Mouse (Mus musculus): ENCODE data around the gene Gstk1. TPM values are rescaled to one million over a fixed set of nuclear protein-coding genes. Genes with fewer than 3 reads are reported as not detected.

Gstk1 gene
- polyA plus RNA-seq, 1 experiment from 2014 or later = 8.1 TPM

- H3K9ac ChIP-seq (ENCODE audit: low read depth, low read length) = no peak overlapping the region
- H3K9me3 ChIP-seq (replicated peaks; ENCODE audit: control insufficient read depth, low read length) = no peaks in the 10 kb centered on the region
- WGBS (ENCODE audit: insufficient replicate concordance) = 50% methylated on average over 3 of the region's 3 CpGs
- no peak overlapping the region for H3K4me3 ChIP-seq (ENCODE audit: low read depth, low read length)
- H3K4me1 ChIP-seq (ENCODE audit: control insufficient read depth, low read depth, low read length) = no peaks in the 10 kb centered on the region
- no peaks in the 10 kb centered on the region for H3K36me3 ChIP-seq (ENCODE audit: control insufficient read depth, insufficient read depth)
- no peak overlapping the region for H3K4me2 ChIP-seq (ENCODE audit: low read depth, low read length)
- ATAC-seq (ENCODE audit: low read depth) = no peak
- no peak overlapping the region for H3K27ac ChIP-seq (ENCODE audit: low read length)
- H3K27me3 ChIP-seq (ENCODE audit: control insufficient read depth, insufficient read depth, low read depth, low read length) = no peaks in the 10 kb centered on the region
Measured at GRCm38 (mm10) chr6:42295549-42296094, 49.9 kb downstream of the Gstk1 start.

GRCm38 (mm10) chr6:42299362-42299761 lies 53.6 kb downstream of the Gstk1 start:
- H3K4me2 ChIP-seq (ENCODE audit: low read depth, low read length) = no peak overlapping the region
- 37% methylated on average over 5 of the region's 5 CpGs for WGBS (ENCODE audit: insufficient replicate concordance)
- H3K4me3 ChIP-seq (ENCODE audit: low read depth, low read length) = no peak overlapping the region
- no peaks in the 10 kb centered on the region for H3K4me1 ChIP-seq (ENCODE audit: control insufficient read depth, low read depth, low read length)
- H3K27ac ChIP-seq (ENCODE audit: low read length) = no peak overlapping the region
- no peaks in the 10 kb centered on the region for H3K27me3 ChIP-seq (ENCODE audit: control insufficient read depth, insufficient read depth, low read depth, low read length)
- H3K9me3 ChIP-seq (replicated peaks; ENCODE audit: control insufficient read depth, low read length) = no peaks in the 10 kb centered on the region
- no peak overlapping the region for H3K9ac ChIP-seq (ENCODE audit: low read depth, low read length)
- ATAC-seq (ENCODE audit: low read depth) = no peak
- H3K36me3 ChIP-seq (ENCODE audit: control insufficient read depth, insufficient read depth) = no peaks in the 10 kb centered on the region

Other genes starting within 250 kb of the Gstk1 start
- gene Sva, start 207.5 kb upstream of the Gstk1 start, polyA plus RNA-seq (2015; fragmentation: Nextera tagmentation; extraction: Ambion mirVana) = not detected in 2 replicates
- gene Tas2r139, start 105.0 kb upstream of the Gstk1 start, polyA plus RNA-seq (2015; fragmentation: Nextera tagmentation; extraction: Ambion mirVana) = not detected in 2 replicates
- gene Tas2r144, start 30.6 kb upstream of the Gstk1 start, polyA plus RNA-seq (2015; fragmentation: Nextera tagmentation; extraction: Ambion mirVana) = not detected in 2 replicates
- gene Tmem139, start 16.0 kb downstream of the Gstk1 start, polyA plus RNA-seq (2015; fragmentation: Nextera tagmentation; extraction: Ambion mirVana) = 0.21 TPM in 1 of 2 replicates, not detected in the other
- gene Casp2, start 19.1 kb downstream of the Gstk1 start, polyA plus RNA-seq (2015; fragmentation: Nextera tagmentation; extraction: Ambion mirVana) = 23.4 and 24.5 TPM in 2 replicates
- gene Clcn1, start 40.8 kb downstream of the Gstk1 start, polyA plus RNA-seq (2015; fragmentation: Nextera tagmentation; extraction: Ambion mirVana) = 0.08 and 0.14 TPM in 2 replicates
- not detected in 2 replicates for gene Fam131b, start 78.7 kb downstream of the Gstk1 start, polyA plus RNA-seq (2015; fragmentation: Nextera tagmentation; extraction: Ambion mirVana)
- gene Zyx, start 103.7 kb downstream of the Gstk1 start, polyA plus RNA-seq (2015; fragmentation: Nextera tagmentation; extraction: Ambion mirVana) = 35.2 and 43.2 TPM in 2 replicates
- 7.3 and 8.4 TPM in 2 replicates for gene Epha1, start 127.3 kb downstream of the Gstk1 start, polyA plus RNA-seq (2015; fragmentation: Nextera tagmentation; extraction: Ambion mirVana)
- gene Tas2r143, start 154.3 kb downstream of the Gstk1 start, polyA plus RNA-seq (2015; fragmentation: Nextera tagmentation; extraction: Ambion mirVana) = not detected in 2 replicates
- not detected in 2 replicates for gene Tas2r135, start 159.5 kb downstream of the Gstk1 start, polyA plus RNA-seq (2015; fragmentation: Nextera tagmentation; extraction: Ambion mirVana)
- gene Tas2r126, start 188.6 kb downstream of the Gstk1 start, polyA plus RNA-seq (2015; fragmentation: Nextera tagmentation; extraction: Ambion mirVana) = not detected in 2 replicates
- gene Olfr458, start 219.3 kb downstream of the Gstk1 start, polyA plus RNA-seq (2015; fragmentation: Nextera tagmentation; extraction: Ambion mirVana) = not detected in 2 replicates
- not detected in 2 replicates for gene Olfr457, start 230.4 kb downstream of the Gstk1 start, polyA plus RNA-seq (2015; fragmentation: Nextera tagmentation; extraction: Ambion mirVana)
- gene Olfr456, start 241.3 kb downstream of the Gstk1 start, polyA plus RNA-seq (2015; fragmentation: Nextera tagmentation; extraction: Ambion mirVana) = not detected in 2 replicates

Measured in liver, embryonic 16.5 days (tissue).